Mouse (Mus musculus) liver, embryonic 14.5 days (tissue): Measurements from ENCODE around the gene Cpeb4. TPM values are rescaled to one million over a fixed set of nuclear protein-coding genes. Genes with fewer than 3 reads are reported as not detected.
A peak's percentile ranks its signal among the peaks of the same experiment; 100 is the strongest.
"Not testable (repeated sequence)": the region's sequence is repeated elsewhere in the genome, so short reads cannot be mapped to it uniquely, and the experiment has no call there.

Experiments
- ATAC-seq: fragments of 200-750 bp; cut with Nextera tagmentation; 2 replicates; pipeline ENCODE4 v1.8.0; 2017; ENCODE audit warnings: moderate number of reproducible peaks, mild to moderate bottlenecking, moderate library complexity; ENCODE audit not compliant: insufficient read depth
- DNase-seq, 3 experiments: peaks; one replicate each; pipeline ENCODE4 v3.0.0-alpha.2; 2012 to 2013; ENCODE audit warnings: low read depth in 3 of 3, low spot score in 3 of 3
- H3K27ac ChIP-seq: fragments of 300-500 bp; sonication (generic); 2 replicates; pipeline ENCODE4 v1.5.1; 2014; ENCODE audit warnings: moderate library complexity, mild to moderate bottlenecking, control low read depth, inconsistent platforms
- H3K27me3 ChIP-seq: fragments of 300-500 bp; sonication (generic); 2 replicates; pipeline ENCODE4 v1.6.1; 2014; ENCODE audit warnings: mild to moderate bottlenecking, low read length, moderate library complexity; ENCODE audit not compliant: control insufficient read depth, insufficient read depth
- H3K36me3 ChIP-seq: fragments of 300-500 bp; sonication (generic); replicated peaks from 2 replicates; pipeline ENCODE4 v1.6.1; 2014; ENCODE audit warnings: low read depth; ENCODE audit not compliant: control insufficient read depth, insufficient read depth
- H3K4me1 ChIP-seq, 2 experiments: fragments of 200-500 bp in 1 of 2; fragments of 300-500 bp in 1 of 2; sonication (generic) in 1 of 2; replicated peaks; 2 replicates each; pipeline ENCODE4 v1.6.1; 2012 to 2014; ENCODE audit warnings: antibody characterized with exemption in 1 of 2, inconsistent platforms in 1 of 2, low read length in 1 of 2; ENCODE audit not compliant: control insufficient read depth in 2 of 2, insufficient read depth in 2 of 2
- H3K4me2 ChIP-seq: fragments of 300-500 bp; sonication (generic); 2 replicates; pipeline ENCODE4 v1.6.1; 2014; ENCODE audit warnings: low read depth, mild to moderate bottlenecking, control low read depth, moderate library complexity
- H3K4me3 ChIP-seq, 2 experiments: fragments of 200-500 bp in 1 of 2; fragments of 300-500 bp in 1 of 2; sonication (generic) in 1 of 2; 2 replicates each; pipeline ENCODE4 v1.5.1; 2012 to 2014; ENCODE audit warnings: low read depth in 2 of 2, low read length in 2 of 2, mild to moderate bottlenecking in 2 of 2, control low read depth in 1 of 2, inconsistent platforms in 1 of 2, moderate library complexity in 1 of 2; ENCODE audit not compliant: insufficient read depth in 1 of 2
- H3K9ac ChIP-seq: fragments of 300-500 bp; sonication (generic); replicated peaks from 2 replicates; pipeline ENCODE4 v1.6.1; 2014; ENCODE audit warnings: mild to moderate bottlenecking, control low read depth, moderate library complexity
- H3K9me3 ChIP-seq: fragments of 300-500 bp; sonication (generic); 2 replicates; pipeline ENCODE4 v1.6.1; 2016; ENCODE audit warnings: low read length, mixed read lengths; ENCODE audit not compliant: control insufficient read depth
- CTCF ChIP-seq: IDR thresholded peaks from 2 replicates; pipeline ENCODE4 v1.5.1; 2016; ENCODE audit warnings: antibody characterized with exemption, low read depth, control low read depth
- EP300 ChIP-seq: IDR thresholded peaks from 2 replicates; pipeline ENCODE4 v1.6.1; 2016; ENCODE audit warnings: antibody characterized with exemption, low read depth
- WGBS: fragments of 180-500 bp; shearing (Covaris S2); extraction: QIAGEN DNeasy Blood & Tissue Kit; methylation state at CpG from one replicate; pipeline ENCODE4 v1.1.7; 2014; ENCODE audit not compliant: insufficient replicate concordance; 5-methylcytosine and 5-hydroxymethylcytosine counted together
- polyA plus RNA-seq, 2 experiments: library from polyadenylated mRNA; depleted of rRNA in 1 of 2; stranded (reverse) in 1 of 2; unstranded in 1 of 2; fragments of >200 nt; fragmentation: Nextera tagmentation in 1 of 2; extraction: Ambion mirVana in 1 of 2; gene quantifications; 2 replicates each; pipeline versions ENCODE4 v1.2.1 to v1.2.3; 2012 to 2014

Gene Cpeb4
- polyA plus RNA-seq, 2 experiments: 25.1 to 29.4 TPM

GRCm38 (mm10) chr11:31839084-31839460, 32.9 kb upstream of the Cpeb4 start:
- H3K4me3 ChIP-seq: no peak overlapping the region
- no peaks in the 10 kb centered on the region for H3K27me3 ChIP-seq

GRCm38 (mm10) chr11:31842171-31842959, 29.6 kb upstream of the Cpeb4 start:
- WGBS: 73% methylated on average over 5 of the region's 5 CpGs
- H3K9ac ChIP-seq: peak overlapping the region; percentile 74
- peak overlapping the region; percentile 28; the same call in 1 of the 2 replicates for H3K4me2 ChIP-seq
- ATAC-seq (no peak), DNase-seq (no peak)
- no peaks in the 10 kb centered on the region for H3K9me3 ChIP-seq
- TF ChIP-seq CTCF: no peak
- TF ChIP-seq EP300: no peak
- peaks cover 61 to 82% of the 10 kb centered on the region in 2 experiments for H3K4me1 ChIP-seq
- H3K27ac ChIP-seq: peak overlapping the region; percentile 99
- no peaks in the 10 kb centered on the region for H3K36me3 ChIP-seq
- H3K27me3 ChIP-seq: no peaks in the 10 kb centered on the region
- H3K4me3 ChIP-seq: no peak overlapping the region

More at GRCm38 (mm10) chr11:31839084-31839460, 32.9 kb upstream of the Cpeb4 start:
- ATAC-seq: no peak
- H3K4me1 ChIP-seq: peaks cover 67 to 85% of the 10 kb centered on the region in 2 experiments
- WGBS: 50% methylated on average over 6 of the region's 6 CpGs
- H3K9me3 ChIP-seq: no peaks in the 10 kb centered on the region
- H3K4me2 ChIP-seq: no peak overlapping the region
- TF ChIP-seq EP300 (no peak), CTCF (no peak)
- no peaks in the 10 kb centered on the region for H3K36me3 ChIP-seq
- DNase-seq: no peak
- H3K27ac ChIP-seq: peak overlapping the region; percentile 45
- no peak overlapping the region for H3K9ac ChIP-seq

DNA sequence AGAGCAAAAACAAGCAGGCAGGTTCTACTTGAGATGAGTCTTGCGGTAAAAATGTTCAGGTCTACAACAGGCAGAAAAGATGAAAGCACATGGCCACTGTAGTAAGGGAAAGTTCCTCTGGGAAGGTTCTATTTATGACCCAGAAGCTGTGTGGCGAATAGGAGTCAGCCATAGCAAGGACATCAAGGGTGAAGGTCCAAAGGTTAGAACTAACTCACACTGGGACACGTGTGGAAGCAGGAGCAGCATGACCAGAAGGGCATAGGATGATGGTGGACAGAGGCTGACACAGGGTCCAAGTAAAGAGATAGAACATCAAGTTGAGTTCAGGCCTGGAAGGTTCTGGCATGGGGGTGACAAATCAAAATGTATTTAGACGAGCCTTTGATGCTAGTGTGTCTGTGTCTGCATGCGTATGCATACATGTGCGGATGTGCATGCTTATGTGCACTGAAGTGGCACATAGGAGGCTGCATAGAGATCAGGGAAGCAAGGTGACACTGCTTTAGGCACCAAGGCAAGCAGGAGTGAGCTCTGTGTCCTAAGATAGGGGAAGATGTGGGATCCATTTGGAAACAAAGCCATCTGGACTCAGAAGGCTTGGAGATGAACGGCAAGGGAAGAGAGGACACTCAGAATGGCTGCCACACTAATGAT, 28.7 kb upstream of the Cpeb4 start:
- H3K27me3 ChIP-seq: no peaks in the 10 kb centered on the region
- H3K9ac ChIP-seq: peak overlapping the region; percentile 74
- 56% methylated on average over 7 of the region's 7 CpGs for WGBS
- H3K36me3 ChIP-seq: no peaks in the 10 kb centered on the region
- ATAC-seq (peak; percentile 64), DNase-seq (no peak)
- peak overlapping the region in 1 of 2 experiments; percentile 18; a peak in 1 of 4 replicates for H3K4me3 ChIP-seq
- H3K27ac ChIP-seq: peak overlapping the region; percentile 99
- TF ChIP-seq CTCF (no peak), EP300 (no peak; the same call in 1 of the 2 replicates)
- no peaks in the 10 kb centered on the region for H3K9me3 ChIP-seq
- H3K4me1 ChIP-seq: peaks cover 58 to 76% of the 10 kb centered on the region in 2 experiments
- H3K4me2 ChIP-seq: peak overlapping the region; percentile 64

DNA sequence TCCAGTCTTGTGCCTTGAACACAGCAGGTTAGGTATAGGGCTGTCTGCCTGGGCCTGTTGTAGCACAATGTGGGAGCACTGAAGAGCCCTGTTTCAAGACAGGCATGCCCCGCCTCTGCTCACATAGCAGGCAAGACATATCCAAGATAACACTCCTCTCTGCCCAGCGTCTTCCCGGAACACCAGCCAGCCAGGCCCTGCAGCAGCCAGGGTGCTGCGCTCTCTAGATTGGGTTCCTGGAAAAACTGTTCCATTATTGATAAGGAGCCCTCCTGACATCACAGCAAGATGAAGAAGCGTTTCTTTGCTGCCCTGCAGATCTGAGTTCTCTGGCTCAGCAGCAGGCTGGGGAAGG, 28.2 kb upstream of the Cpeb4 start:
- H3K4me3 ChIP-seq: peak overlapping the region in 1 of 2 experiments; percentile 8; a peak in 2 of 4 replicates
- H3K9me3 ChIP-seq: no peaks in the 10 kb centered on the region
- 7% methylated on average over 5 of the region's 5 CpGs for WGBS
- H3K36me3 ChIP-seq: no peaks in the 10 kb centered on the region
- peak overlapping the region; percentile 69 for H3K4me2 ChIP-seq
- DNase-seq (peak; percentile 96 to 98 (median 97)), ATAC-seq (peak; percentile 98)
- peaks cover 53 to 71% of the 10 kb centered on the region in 2 experiments for H3K4me1 ChIP-seq
- no peaks in the 10 kb centered on the region for H3K27me3 ChIP-seq
- no peak for TF ChIP-seq CTCF
- peak; percentile 100 for TF ChIP-seq EP300
- peak overlapping the region; percentile 99 for H3K27ac ChIP-seq
- H3K9ac ChIP-seq: peak overlapping the region; percentile 77

DNA sequence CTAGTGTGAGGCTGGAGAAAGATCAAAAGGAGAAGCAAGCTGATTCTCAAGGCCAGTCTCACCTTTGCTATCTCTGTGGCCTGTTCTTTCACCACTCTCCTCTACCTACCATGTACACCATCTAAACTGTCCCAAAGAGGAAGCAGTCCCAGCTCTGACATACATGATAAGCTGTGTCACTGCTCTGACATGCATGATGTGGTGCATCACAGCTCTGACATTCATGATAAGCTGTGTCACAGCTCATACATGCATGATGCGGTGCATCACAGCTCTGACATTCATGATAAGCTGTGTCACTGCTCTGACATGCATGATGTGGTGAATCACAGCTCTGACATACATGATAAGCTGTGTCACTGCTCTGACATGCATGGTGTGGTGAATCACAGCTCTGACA, 26.9 kb upstream of the Cpeb4 start:
- not testable (repeated sequence) for H3K27me3 ChIP-seq, H3K36me3 ChIP-seq, H3K4me3 ChIP-seq, ATAC-seq, H3K9me3 ChIP-seq
- WGBS: 71% methylated on average over 1 of the region's 1 CpGs
- peak overlapping the region; percentile 69 for H3K4me2 ChIP-seq
- H3K9ac ChIP-seq: peak overlapping the region; percentile 77
- H3K27ac ChIP-seq: peak overlapping the region; percentile 99
- peak in 2 of 3 experiments; percentile 49 to 56 for DNase-seq
- H3K4me1 ChIP-seq: peaks cover 52 to 60% of the 10 kb centered on the region in 2 experiments
- TF ChIP-seq EP300: 0 out of 2 replicates have a peak, but pooled peaks have one; percentile 20
